Mouse (Mus musculus) monocyte, adult 2 months (primary cell): Measurements from ENCODE around the gene Mfsd14a.

Experiments
- DNase-seq, 2 experiments: peaks; one replicate each; pipeline ENCODE4 v3.0.0; 2022; ENCODE audit warnings: low spot score in 2 of 2, low read depth in 1 of 2

The Mfsd14a gene

DNA sequence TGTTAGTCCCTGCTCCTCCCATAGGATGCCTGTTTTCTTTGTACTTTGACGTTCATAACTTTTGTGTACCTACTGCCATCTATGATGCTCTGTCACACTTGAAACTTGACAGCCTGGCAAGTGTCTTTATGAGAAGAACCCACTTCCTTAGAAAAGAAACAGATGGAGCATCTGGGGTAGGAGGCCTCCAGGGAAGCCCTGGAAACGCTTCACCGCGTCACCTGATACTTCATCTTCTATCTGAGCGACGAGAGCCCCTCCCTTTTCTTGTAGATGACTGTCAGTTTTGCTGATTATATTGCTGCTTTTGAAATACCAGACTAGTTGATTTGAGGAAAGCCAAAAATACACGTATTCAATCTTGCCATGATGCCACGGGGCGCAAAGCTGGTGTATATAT lies 57.9 kb downstream of the Mfsd14a start:
- DNase-seq: no peak

DNA sequence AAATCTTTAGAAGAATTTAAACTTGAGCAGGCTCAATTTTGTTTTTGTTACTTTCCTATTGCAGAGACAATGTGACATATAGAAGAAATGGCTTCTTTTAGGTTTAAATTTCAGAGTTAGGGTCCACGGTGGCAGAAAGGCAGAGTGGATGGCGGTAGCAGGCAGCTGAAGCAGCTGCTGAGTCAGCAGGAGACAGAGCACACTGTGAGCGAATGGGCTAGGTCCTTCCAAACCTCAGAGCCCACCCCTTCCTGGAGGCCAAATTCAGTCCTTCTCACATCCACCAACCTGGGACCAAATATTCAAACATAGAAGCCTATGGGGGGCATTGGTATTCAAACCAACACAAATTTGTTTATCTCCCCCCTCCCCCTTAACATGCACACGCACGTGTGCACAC lies 60.7 kb downstream of the Mfsd14a start:
- no peak for DNase-seq

DNA sequence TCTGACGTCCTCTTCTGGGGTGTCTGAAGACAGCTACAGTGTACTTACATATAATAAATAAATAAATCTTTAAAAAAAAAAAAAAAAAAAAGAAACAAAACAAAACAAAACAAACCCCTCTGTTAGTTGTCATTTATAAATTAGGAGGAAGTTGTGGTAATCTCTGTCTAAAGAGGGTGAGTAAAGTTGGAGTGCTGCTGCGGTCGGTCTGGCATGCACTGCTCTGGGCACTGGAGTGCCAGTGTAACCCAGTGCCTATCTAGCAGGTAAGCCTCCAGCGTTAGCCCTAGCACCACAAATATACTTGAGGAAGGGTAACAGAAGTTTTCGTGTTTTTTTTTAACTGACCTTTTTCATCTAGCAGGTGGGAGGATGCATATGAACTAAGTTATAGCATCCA lies 61.5 kb downstream of the Mfsd14a start:
- no peak for DNase-seq

DNA sequence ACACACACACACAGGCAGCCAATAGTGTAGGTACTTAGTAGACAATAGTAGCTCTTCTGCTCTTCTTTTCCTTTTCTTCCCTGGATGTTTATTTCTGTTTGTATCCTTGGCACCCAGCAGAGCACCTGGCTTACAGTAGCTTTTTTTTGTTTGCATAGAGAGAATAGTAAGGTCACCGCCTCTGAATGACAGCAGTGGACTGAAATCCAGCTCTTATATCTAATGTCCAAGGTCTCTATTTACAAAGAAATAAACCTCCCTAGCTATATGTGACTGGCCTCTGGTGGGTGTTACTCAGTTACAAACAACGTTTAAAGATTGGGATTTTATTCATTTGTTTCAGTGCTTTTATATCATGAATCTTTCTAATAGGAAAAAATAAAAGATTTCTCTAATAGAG lies 62.8 kb downstream of the Mfsd14a start:
- no peak for DNase-seq

DNA sequence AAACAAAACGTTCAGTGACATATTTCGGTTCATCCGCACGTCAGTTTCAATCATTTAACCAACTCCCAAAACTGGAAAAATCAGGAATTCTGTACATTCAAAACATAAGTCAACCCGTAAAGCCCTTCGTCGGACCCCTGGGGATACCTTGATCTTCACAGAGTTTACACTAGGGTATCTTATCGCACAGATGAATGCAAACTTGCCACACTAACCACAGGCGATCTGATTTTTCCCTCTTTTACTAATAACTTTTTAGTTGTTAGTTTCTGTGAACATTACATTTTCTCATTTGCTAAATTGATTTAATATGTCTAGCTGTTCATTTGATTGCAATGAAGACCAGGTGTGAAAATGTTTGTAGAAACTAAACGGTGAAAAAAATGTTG lies 66.9 kb downstream of the Mfsd14a start:
- DNase-seq: no peak

DNA sequence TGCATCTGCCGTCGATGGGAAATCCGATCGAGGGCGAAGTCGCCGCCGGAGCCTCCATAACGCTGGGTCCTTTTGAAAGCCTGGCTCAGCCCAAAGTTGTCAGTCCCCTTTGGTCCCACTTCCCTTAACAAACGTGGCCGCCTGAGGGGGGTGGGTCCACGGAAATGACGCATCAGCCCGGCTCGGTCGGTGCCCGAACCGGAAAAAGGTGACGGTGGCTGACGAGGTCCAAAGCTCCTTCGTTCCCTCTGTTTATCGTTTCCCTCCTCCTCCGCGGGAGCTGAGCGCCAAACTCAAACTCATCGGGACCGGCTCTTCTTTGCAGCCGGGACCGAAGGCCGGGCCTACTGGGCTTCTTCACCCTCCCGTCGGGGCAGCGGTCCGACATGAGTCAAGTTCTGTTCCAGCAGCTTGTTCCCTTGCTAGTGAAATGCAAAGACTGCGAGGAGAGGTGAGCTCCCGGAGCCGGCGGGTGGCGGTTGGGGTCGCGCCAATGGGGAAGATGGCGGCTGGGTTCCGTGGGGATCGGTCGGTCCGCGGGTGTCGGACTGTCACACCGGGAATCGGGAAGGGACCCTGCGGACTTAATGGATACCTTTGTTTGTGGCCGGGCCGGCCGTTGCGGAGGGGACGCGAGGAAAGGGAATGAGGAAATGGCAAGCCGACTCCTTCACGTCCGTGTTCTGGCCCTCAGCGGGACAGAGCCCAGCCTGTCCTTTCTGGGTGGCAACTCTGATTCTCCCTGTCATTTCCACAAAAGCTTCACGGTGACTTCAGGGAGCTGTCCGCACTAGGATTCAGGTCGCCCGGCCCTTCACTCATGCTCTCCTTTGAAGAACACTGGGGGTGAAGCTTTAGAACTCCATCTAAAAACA lies 67.5 kb downstream of the Mfsd14a start, which contains the start of gene Sass6:
Gene Sass6 (plus strand): TSS at position 255 of the 875 bp plus-strand sequence.
- DNase-seq: peak; percentile 89 to 93

DNA sequence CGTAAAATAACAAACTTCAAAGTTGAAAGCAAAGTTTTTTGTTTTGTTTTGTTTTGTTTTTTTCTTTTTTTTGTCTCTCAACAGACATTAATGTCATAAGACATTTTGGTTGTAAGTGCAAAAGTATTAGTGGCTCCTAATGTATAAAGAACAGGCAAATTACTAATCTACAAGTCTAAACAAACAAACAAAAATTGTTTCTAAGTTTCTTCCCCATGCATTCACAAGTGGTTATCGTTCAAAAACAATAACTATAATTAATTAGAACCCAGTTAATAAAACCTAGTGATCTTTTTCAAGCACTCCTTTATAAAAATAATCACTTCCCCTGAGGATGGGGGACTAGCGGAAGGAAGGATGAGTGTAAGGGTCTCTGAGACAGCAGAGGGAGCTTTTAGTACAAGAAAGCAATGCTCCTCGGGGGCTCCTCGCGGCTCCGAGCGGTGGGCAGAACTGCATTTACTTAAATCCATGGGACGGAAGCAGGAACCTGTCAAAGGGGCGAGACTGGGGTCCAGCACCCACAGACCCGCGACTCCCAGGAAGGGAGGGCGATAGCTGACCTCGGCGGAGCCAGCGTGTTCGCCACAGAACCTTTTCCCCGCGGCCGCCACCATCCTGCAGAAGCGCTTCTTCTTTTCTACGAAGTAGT lies 68.3 kb downstream of the Mfsd14a start:
- DNase-seq: no peak

DNA sequence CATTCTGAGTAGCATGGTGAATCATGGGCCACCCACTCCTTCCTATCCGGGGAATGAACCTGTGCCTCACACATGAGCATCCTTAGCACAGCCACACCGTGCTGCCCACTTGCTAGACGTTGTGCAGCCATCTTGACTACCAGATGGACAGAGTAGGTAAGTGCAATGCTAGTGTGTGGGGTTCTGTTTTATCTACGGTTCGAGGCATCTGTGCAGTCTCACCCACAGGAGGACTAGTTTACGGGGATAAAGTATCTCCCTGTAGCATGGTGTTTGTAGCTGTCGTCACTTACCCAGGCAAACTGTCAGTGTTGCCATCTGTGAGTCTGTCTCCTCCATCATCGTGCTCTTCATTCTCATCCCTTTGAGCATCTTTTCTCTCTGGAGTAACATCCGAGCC lies 80.3 kb downstream of the Mfsd14a start:
- no peak for DNase-seq
